Mouse (Mus musculus) midbrain, embryonic 10.5 days (tissue): Measurements from ENCODE around the gene Tead3. TPM values are rescaled to one million over a fixed set of nuclear protein-coding genes. Genes with fewer than 3 reads are reported as not detected.

Source experiments
- DNase-seq: peaks from one replicate; pipeline ENCODE4 v3.0.0-alpha.2; 2017; ENCODE audit warnings: low spot score
- H3K27ac ChIP-seq: fragments of 300-500 bp; sonication (generic); replicated peaks from 2 replicates; pipeline ENCODE4 v1.5.1; 2016; ENCODE audit warnings: mild to moderate bottlenecking
- H3K27me3 ChIP-seq: fragments of 300-500 bp; sonication (generic); 2 replicates; pipeline ENCODE4 v1.6.1; 2016; ENCODE audit warnings: low read depth, mild to moderate bottlenecking; ENCODE audit not compliant: poor library complexity, severe bottlenecking
- H3K36me3 ChIP-seq: fragments of 300-500 bp; sonication (generic); 2 replicates; pipeline ENCODE4 v1.6.1; 2016; ENCODE audit warnings: mild to moderate bottlenecking, moderate library complexity
- H3K4me1 ChIP-seq: fragments of 300-500 bp; sonication (generic); 2 replicates; pipeline ENCODE4 v1.6.1; 2016
- H3K4me3 ChIP-seq: fragments of 300-500 bp; sonication (generic); 2 replicates; pipeline ENCODE4 v1.5.1; 2016; ENCODE audit warnings: mild to moderate bottlenecking, moderate library complexity
- H3K9me3 ChIP-seq: fragments of 300-500 bp; sonication (generic); replicated peaks from 2 replicates; pipeline ENCODE4 v1.6.1; 2016; ENCODE audit warnings: mild to moderate bottlenecking
- WGBS: fragments of 180-500 bp; shearing (Covaris S2); methylation state at CpG from one replicate; pipeline ENCODE4 v1.1.7; 2016; 5-methylcytosine and 5-hydroxymethylcytosine counted together
- polyA plus RNA-seq: library from polyadenylated mRNA; unstranded; fragments of >200 nt; fragmentation: Nextera tagmentation; extraction: Ambion mirVana; gene quantifications from 2 replicates; pipeline ENCODE4 v1.2.1, GENCODE M21; 2016

The Tead3 gene
- polyA plus RNA-seq, 1 experiment from 2014 or later, result 5.2 TPM

GRCm38 (mm10) chr17:28351353-28351890 lies 805 bp upstream of the Tead3 start:
- Histone ChIP-seq H3K27ac (peak overlapping the region; percentile 91), H3K4me3 (peak overlapping the region; percentile 85), H3K4me1 (peaks cover 52% of the 10 kb centered on the region), H3K9me3 (no peaks in the 10 kb centered on the region), H3K27me3 (peaks cover 71% of the 10 kb centered on the region), H3K36me3 (no peaks in the 10 kb centered on the region)
- no peak for DNase-seq
- WGBS, result under 1% methylated on average over 29 of the region's 29 CpGs

- peak; percentile 56 for DNase-seq
- H3K9me3 ChIP-seq, result no peaks in the 10 kb centered on the region
- H3K4me1 ChIP-seq, result peaks cover 66% of the 10 kb centered on the region
- under 1% methylated on average over 40 of the region's 54 CpGs for WGBS
- H3K36me3 ChIP-seq, result no peaks in the 10 kb centered on the region
- H3K27ac ChIP-seq, result peak overlapping the region; percentile 91
- peaks cover 77% of the 10 kb centered on the region for H3K27me3 ChIP-seq
- peak overlapping the region; percentile 85 for H3K4me3 ChIP-seq
Observed at GRCm38 (mm10) chr17:28349901-28350465, 634 bp downstream of the Tead3 start.

- Histone ChIP-seq H3K27ac (peak overlapping the region; percentile 91), H3K27me3 (peaks cover 80% of the 10 kb centered on the region), H3K9me3 (no peaks in the 10 kb centered on the region), H3K4me3 (peak overlapping the region; percentile 85), H3K36me3 (no peaks in the 10 kb centered on the region), H3K4me1 (peaks cover 72% of the 10 kb centered on the region)
- 12% methylated on average over 13 of the region's 13 CpGs for WGBS
- peak; percentile 43 for DNase-seq
Observed at GRCm38 (mm10) chr17:28349264-28349880, 1.2 kb downstream of the Tead3 start.

GRCm38 (mm10) chr17:28348211-28348610 lies 2.4 kb downstream of the Tead3 start:
- 0 out of 2 replicates have a peak overlapping the region, but pooled peaks have one; percentile 13 for H3K27ac ChIP-seq
- WGBS, result 55% methylated on average over 6 of the region's 6 CpGs
- DNase-seq, result no peak
- no peaks in the 10 kb centered on the region for H3K9me3 ChIP-seq
- peaks cover 79% of the 10 kb centered on the region for H3K4me1 ChIP-seq
- no peaks in the 10 kb centered on the region for H3K36me3 ChIP-seq
- H3K4me3 ChIP-seq, result peak overlapping the region; percentile 85; the same call in 1 of the 2 replicates
- H3K27me3 ChIP-seq, result peaks cover 74% of the 10 kb centered on the region

GRCm38 (mm10) chr17:28347327-28347726 lies 3.3 kb downstream of the Tead3 start:
- peaks cover 71% of the 10 kb centered on the region for H3K27me3 ChIP-seq
- peaks cover 81% of the 10 kb centered on the region for H3K4me1 ChIP-seq

GRCm38 (mm10) chr17:28345882-28346281 lies 4.7 kb downstream of the Tead3 start:
- Histone ChIP-seq H3K4me3 (peak overlapping the region; percentile 19; the same call in 1 of the 2 replicates), H3K9me3 (no peaks in the 10 kb centered on the region), H3K36me3 (peaks cover 2% of the 10 kb centered on the region; the same call in 1 of the 2 replicates), H3K27ac (peak overlapping the region; percentile 56; the same call in 1 of the 2 replicates), H3K4me1 (peaks cover 78% of the 10 kb centered on the region), H3K27me3 (peaks cover 74% of the 10 kb centered on the region)
- WGBS, result 10% methylated on average over 10 of the region's 10 CpGs
- DNase-seq, result no peak

More at GRCm38 (mm10) chr17:28347327-28347726, 3.3 kb downstream of the Tead3 start:
- Histone ChIP-seq H3K27ac (no peak overlapping the region), H3K36me3 (no peaks in the 10 kb centered on the region), H3K4me3 (no peak overlapping the region), H3K9me3 (no peaks in the 10 kb centered on the region)
- WGBS, result 88% methylated on average over 10 of the region's 10 CpGs
- no peak for DNase-seq

GRCm38 (mm10) chr17:28345271-28345721 lies 5.3 kb downstream of the Tead3 start:
- DNase-seq, result no peak
- peaks cover 8% of the 10 kb centered on the region for H3K36me3 ChIP-seq
- H3K27me3 ChIP-seq, result peaks cover 80% of the 10 kb centered on the region
- WGBS, result 6% methylated on average over 8 of the region's 8 CpGs
- H3K4me1 ChIP-seq, result peaks cover 77% of the 10 kb centered on the region
- H3K27ac ChIP-seq, result peak overlapping the region; percentile 56
- H3K9me3 ChIP-seq, result no peaks in the 10 kb centered on the region
- peak overlapping the region; percentile 19; the same call in 1 of the 2 replicates for H3K4me3 ChIP-seq

GRCm38 (mm10) chr17:28344670-28345069 lies 5.9 kb downstream of the Tead3 start:
- peak overlapping the region; percentile 56 for H3K27ac ChIP-seq

GRCm38 (mm10) chr17:28344050-28344607 lies 6.5 kb downstream of the Tead3 start:
- peaks cover 66% of the 10 kb centered on the region for H3K4me1 ChIP-seq
- 37% methylated on average over 4 of the region's 4 CpGs for whole genome bisulfite sequencing
- DNase-seq, result no peak
- H3K36me3 ChIP-seq, result peaks cover 20% of the 10 kb centered on the region
- H3K27me3 ChIP-seq, result peaks cover 78% of the 10 kb centered on the region
- H3K4me3 ChIP-seq, result no peak overlapping the region
- no peak overlapping the region for H3K27ac ChIP-seq
- no peaks in the 10 kb centered on the region for H3K9me3 ChIP-seq

More at GRCm38 (mm10) chr17:28344670-28345069, 5.9 kb downstream of the Tead3 start:
- Histone ChIP-seq H3K27me3 (peaks cover 83% of the 10 kb centered on the region), H3K4me3 (no peak overlapping the region), H3K4me1 (peaks cover 71% of the 10 kb centered on the region), H3K9me3 (no peaks in the 10 kb centered on the region), H3K36me3 (peaks cover 14% of the 10 kb centered on the region)
- whole genome bisulfite sequencing, result 45% methylated on average over 3 of the region's 3 CpGs
- no peak for DNase-seq

- Histone ChIP-seq H3K36me3 (peaks cover 47% of the 10 kb centered on the region), H3K27ac (peak overlapping the region; percentile 74)
- WGBS, result 6% methylated on average over 26 of the region's 26 CpGs
Observed at GRCm38 (mm10) chr17:28341091-28341490, 9.5 kb downstream of the Tead3 start.

GRCm38 (mm10) chr17:28340578-28340977 lies 10.0 kb downstream of the Tead3 start:
- Histone ChIP-seq H3K27me3 (peaks cover 46% of the 10 kb centered on the region), H3K4me1 (peaks cover 35% of the 10 kb centered on the region), H3K27ac (peak overlapping the region; percentile 74; the same call in 1 of the 2 replicates), H3K36me3 (peaks cover 52% of the 10 kb centered on the region), H3K9me3 (no peaks in the 10 kb centered on the region), H3K4me3 (peak overlapping the region; percentile 50)
- DNase-seq, result no peak
- 81% methylated on average over 7 of the region's 7 CpGs for WGBS

More at GRCm38 (mm10) chr17:28341091-28341490, 9.5 kb downstream of the Tead3 start:
- peaks cover 40% of the 10 kb centered on the region for H3K4me1 ChIP-seq
- DNase-seq, result peak; percentile 67
- H3K27me3 ChIP-seq, result peaks cover 51% of the 10 kb centered on the region
- no peaks in the 10 kb centered on the region for H3K9me3 ChIP-seq
- peak overlapping the region; percentile 50 for H3K4me3 ChIP-seq

GRCm38 (mm10) chr17:28337547-28337946 lies 13.1 kb downstream of the Tead3 start:
- Histone ChIP-seq H3K27me3 (peaks cover 29% of the 10 kb centered on the region), H3K4me3 (no peak overlapping the region), H3K4me1 (peaks cover 34% of the 10 kb centered on the region), H3K27ac (no peak overlapping the region), H3K9me3 (no peaks in the 10 kb centered on the region), H3K36me3 (peaks cover 81% of the 10 kb centered on the region)
- no peak for DNase-seq
- 93% methylated on average over 7 of the region's 7 CpGs for WGBS
